Mouse (Mus musculus): Measurements from ENCODE around the gene Pigo. TPM values are rescaled to one million over a fixed set of nuclear protein-coding genes. Genes with fewer than 3 reads are reported as not detected.
A peak's percentile ranks its signal among the peaks of the same experiment; 100 is the strongest.

Gene Pigo
- polyA plus RNA-seq, 1 experiment = 23.3 TPM

DNA sequence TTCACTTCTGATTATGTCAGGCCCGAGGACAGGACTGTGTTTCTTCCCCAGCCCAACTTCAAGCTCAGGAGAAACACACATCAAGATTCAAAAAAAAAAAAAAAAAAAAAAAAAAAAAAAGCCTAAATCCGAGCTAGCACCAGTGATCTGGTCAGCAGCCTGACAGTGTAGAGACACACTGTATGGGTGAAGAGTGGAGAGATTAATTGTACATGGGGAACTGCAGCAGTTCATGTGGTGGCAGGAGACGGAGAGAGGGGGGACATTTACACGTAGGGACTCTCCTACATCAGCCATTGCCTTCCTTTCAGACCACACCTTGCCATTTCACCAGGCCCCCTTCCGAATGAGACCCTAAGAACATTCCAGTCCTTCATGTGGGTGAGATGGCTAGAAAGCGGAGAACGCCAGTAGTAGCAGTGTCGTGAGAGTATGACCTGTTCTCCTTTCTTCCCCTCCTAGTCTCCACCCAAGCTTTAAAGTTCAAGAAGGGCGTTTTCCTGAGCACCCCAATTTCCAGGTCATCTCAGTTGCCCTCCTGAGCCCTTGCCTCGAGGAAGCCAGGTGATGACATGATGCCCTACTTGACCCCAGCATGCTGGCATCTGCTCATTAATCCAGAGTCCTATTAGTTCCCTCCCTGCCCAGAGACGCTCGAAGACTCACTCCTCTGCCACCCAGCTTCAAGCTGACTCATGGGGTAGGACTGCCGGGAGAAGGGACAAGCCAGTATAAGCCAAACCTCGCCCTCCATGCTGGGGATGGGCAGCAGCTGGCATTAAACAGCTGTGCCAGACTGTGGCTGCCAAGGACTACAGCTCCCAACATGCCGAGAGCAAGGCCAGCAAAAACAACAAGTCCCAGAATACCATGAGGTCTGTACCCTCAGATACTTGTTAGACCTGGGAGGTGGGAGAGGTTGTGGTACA is 13.2 kb upstream of the Pigo start:
- no peak for TF ChIP-seq CTCF (IDR thresholded peaks at IDR 0.05; ENCODE audit: insufficient read depth, low read length)
- no peak for TF ChIP-seq POLR2A (IDR thresholded peaks at IDR 0.05; ENCODE audit: borderline replicate concordance, extremely low read depth, low read depth, low read length)
- peak overlapping the region; percentile 14 for H3K4me3 ChIP-seq (replicated peaks; ENCODE audit: extremely low read depth, low read depth, low read length)
- DNase-seq = peak; percentile 31
- H3K4me1 ChIP-seq (ENCODE audit: control insufficient read depth, insufficient read depth, low read length) = peaks cover 18% of the 10 kb centered on the region
- 41% methylated on average over 15 of the region's 15 CpGs for WGBS

DNA sequence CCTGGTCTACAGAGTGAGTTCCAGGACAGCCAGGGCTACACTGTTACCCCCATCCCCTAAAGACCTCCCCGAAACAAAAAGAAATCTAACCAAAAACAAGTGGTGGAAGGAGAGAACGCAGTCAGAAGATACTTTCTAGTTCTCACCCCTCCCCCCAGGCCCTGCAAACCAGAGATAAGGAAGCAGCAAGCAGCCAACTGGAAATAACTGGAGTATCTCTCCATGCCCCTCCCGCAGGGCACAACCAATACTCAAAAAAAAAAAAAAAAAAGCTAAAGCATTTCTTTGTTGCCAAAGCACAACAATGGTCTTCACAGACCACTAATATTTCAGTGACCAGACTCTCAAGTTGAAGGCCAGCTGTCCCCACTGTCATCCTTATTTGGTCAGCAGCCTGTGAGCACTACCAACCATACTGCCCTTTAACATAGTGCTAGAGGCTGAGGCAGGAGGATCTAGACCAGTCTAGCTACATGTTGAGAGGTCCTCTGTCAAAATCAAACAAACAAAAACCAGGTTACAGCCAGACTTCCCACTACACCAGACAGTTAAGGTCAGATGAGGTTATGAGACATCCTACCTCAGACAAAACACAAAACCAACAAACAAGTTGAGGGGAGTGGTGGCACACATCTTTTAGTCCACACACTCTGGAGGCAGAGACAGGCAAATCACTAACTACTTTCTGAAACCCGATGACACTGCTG is 12.4 kb upstream of the Pigo start:
- TF ChIP-seq CTCF (IDR thresholded peaks at IDR 0.05; ENCODE audit: insufficient read depth, low read length) (no peak), POLR2A (IDR thresholded peaks at IDR 0.05; ENCODE audit: borderline replicate concordance, extremely low read depth, low read depth, low read length) (no peak)
- H3K4me1 ChIP-seq (ENCODE audit: control insufficient read depth, insufficient read depth, low read length) = peaks cover 15% of the 10 kb centered on the region
- 49% methylated on average over 4 of the region's 4 CpGs for WGBS
- H3K4me3 ChIP-seq (replicated peaks; ENCODE audit: extremely low read depth, low read depth, low read length) = no peak overlapping the region
- no peak for DNase-seq

DNA sequence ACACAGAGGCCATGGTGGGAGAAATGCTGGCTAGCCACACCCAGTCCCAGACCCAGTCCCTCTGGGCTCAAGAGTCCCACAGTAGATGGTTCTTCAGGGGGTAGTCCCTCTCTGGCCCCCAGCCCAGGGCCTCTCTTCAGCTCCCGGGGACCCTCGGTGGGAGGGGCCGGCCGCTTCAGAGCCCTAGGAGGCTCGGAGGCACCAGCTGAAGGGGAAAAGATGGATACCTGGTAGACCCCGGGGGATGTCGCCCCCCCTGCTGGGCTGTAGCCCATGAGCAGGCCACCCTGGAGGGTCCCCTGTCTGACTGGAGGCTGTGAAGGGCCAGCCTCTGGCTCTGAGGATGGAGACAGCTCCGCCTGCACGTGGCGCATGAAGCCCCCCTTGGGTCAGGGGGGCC is 10.7 kb upstream of the Pigo start:
- TF ChIP-seq CTCF (IDR thresholded peaks at IDR 0.05; ENCODE audit: insufficient read depth, low read length) = no peak
- TF ChIP-seq POLR2A (IDR thresholded peaks at IDR 0.05; ENCODE audit: borderline replicate concordance, extremely low read depth, low read depth, low read length) = no peak
- DNase-seq = no peak
- 85% methylated on average over 10 of the region's 10 CpGs for WGBS

DNA sequence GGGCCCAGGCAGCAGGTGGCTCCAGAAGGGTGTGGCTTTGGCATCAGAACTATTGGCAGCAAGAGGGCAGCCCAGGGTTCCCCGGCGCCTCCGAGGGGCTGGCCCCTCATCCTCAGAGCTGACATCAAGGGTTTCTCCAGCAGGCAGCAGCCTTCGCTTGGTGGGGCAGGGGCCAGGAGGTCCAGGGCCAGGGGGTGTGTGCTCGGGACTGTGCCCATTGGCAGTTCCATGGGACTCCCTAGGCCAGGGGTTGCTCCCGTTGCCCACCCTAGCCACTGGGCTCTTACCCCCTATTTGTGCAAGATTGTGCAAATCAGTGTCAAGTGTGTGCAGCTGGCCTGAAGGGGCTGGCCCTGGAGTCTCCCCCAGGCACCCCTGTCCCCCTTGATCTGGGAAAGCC is 10.2 kb upstream of the Pigo start:
- 82% methylated on average over 6 of the region's 6 CpGs for WGBS
- TF ChIP-seq POLR2A (IDR thresholded peaks at IDR 0.05; ENCODE audit: borderline replicate concordance, extremely low read depth, low read depth, low read length) (no peak), CTCF (IDR thresholded peaks at IDR 0.05; ENCODE audit: insufficient read depth, low read length) (no peak)
- H3K4me3 ChIP-seq (replicated peaks; ENCODE audit: extremely low read depth, low read depth, low read length) = no peak overlapping the region

More for the DNA sequence above, 10.7 kb upstream of the Pigo start:
- H3K4me3 ChIP-seq (replicated peaks; ENCODE audit: extremely low read depth, low read depth, low read length) = no peak overlapping the region
- peaks cover 15% of the 10 kb centered on the region for H3K4me1 ChIP-seq (ENCODE audit: control insufficient read depth, insufficient read depth, low read length)

DNA sequence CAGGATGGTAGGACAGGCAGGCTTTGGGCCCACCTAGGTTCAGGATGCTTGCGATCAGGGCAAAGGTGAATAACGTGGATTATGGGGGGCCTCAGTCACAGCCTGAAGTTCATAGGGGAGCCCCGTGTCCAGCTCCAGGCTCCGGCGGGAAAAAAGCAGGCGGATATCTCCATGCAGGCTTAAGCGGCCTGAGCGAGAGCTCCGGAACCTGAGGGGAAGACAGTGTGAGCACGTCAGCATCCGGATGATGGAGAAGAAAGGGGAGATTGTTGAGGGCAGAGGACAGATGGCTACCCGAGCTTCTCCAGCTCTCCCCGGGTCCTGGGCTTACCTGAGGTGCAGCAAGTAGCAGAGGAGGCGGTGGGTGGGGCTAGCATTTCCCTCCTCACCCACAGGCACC is 7.9 kb upstream of the Pigo start:
- no peak for DNase-seq
- Histone ChIP-seq H3K4me1 (ENCODE audit: control insufficient read depth, insufficient read depth, low read length) (peaks cover 8% of the 10 kb centered on the region; the same call in 1 of the 2 replicates), H3K4me3 (replicated peaks; ENCODE audit: extremely low read depth, low read depth, low read length) (no peak overlapping the region)
- 83% methylated on average over 14 of the region's 14 CpGs for WGBS
- TF ChIP-seq POLR2A (IDR thresholded peaks at IDR 0.05; ENCODE audit: borderline replicate concordance, extremely low read depth, low read depth, low read length) (no peak), CTCF (IDR thresholded peaks at IDR 0.05; ENCODE audit: insufficient read depth, low read length) (no peak)

More for the DNA sequence above, 10.2 kb upstream of the Pigo start:
- no peak for DNase-seq
- peaks cover 15% of the 10 kb centered on the region for H3K4me1 ChIP-seq (ENCODE audit: control insufficient read depth, insufficient read depth, low read length)

DNA sequence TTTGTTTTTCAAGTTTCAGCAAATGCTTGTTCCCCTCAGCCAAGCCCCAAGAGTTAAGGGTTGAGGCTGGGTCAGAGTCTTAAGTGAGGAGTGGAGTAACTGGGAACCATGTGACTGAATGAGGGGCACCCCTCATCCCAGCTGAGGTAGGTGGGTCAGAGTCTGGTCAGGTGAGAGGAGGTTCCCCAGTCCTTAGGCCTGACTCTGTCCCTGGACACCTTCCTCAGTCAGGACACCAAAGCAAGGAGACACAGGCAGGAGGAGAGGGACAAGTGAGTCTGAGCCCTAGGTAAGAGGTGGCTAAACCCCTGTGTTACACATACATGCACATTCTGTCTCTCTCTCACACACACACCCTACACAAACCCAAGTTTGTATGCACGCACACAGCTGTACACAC is 6.9 kb upstream of the Pigo start:
- 88% methylated on average over 1 of the region's 1 CpGs for WGBS
- Histone ChIP-seq H3K4me1 (ENCODE audit: control insufficient read depth, insufficient read depth, low read length) (peaks cover 4% of the 10 kb centered on the region; the same call in 1 of the 2 replicates), H3K4me3 (replicated peaks; ENCODE audit: extremely low read depth, low read depth, low read length) (no peak overlapping the region)
- DNase-seq = no peak
- no peak for TF ChIP-seq POLR2A (IDR thresholded peaks at IDR 0.05; ENCODE audit: borderline replicate concordance, extremely low read depth, low read depth, low read length)
- TF ChIP-seq CTCF (IDR thresholded peaks at IDR 0.05; ENCODE audit: insufficient read depth, low read length) = no peak

DNA sequence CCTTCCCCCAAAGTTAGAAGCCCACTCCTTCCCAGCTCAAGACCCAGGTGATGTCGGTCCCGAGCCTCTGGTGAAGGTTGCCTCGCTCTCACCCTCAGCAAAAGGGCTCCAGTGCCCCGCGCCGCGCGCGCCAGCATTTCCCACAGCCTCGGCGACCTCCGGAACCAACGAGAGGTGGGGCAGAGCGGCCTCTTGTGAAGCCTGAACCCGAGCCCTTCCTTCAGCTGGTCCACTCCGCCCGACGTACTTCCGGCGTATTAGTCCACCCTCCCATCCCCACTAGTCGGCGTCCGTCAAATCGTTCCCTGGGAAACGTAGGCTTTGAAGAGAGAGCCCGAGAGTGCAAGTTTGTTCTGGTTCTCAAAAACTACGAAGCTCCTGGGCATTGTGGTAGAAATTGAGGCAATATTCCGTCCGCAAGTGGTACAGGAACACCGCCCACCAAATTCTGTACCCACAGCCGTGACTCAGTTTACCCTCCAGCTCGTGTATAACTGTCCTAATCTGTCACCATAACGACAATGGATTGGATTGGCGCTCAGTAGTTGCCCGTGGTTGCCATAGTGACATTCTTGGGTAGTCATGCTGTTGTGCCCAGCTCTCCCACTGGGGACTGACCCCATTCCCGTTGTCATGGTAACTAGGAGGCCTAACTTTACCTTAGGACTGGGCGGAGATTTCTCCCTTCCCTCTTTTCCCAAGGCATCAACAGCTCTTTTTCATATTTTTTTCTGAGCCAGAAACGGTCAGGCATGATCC is 5.8 kb upstream of the Pigo start, which contains the start of gene Stoml2:
Stoml2 (minus strand) TSS at position 474 of the 759 bp plus-strand sequence.
- peak; percentile 87 for DNase-seq
- Histone ChIP-seq H3K4me1 (ENCODE audit: control insufficient read depth, insufficient read depth, low read length) (peaks cover 4% of the 10 kb centered on the region; the same call in 1 of the 2 replicates), H3K4me3 (replicated peaks; ENCODE audit: extremely low read depth, low read depth, low read length) (peak within 1 kb of the TSS; percentile 82)
- TF ChIP-seq POLR2A (IDR thresholded peaks at IDR 0.05; ENCODE audit: borderline replicate concordance, extremely low read depth, low read depth, low read length) (peak; percentile 76; the same call in 1 of the 2 replicates), CTCF (IDR thresholded peaks at IDR 0.05; ENCODE audit: insufficient read depth, low read length) (no peak)
- 1% methylated on average over 38 of the region's 38 CpGs for WGBS

DNA sequence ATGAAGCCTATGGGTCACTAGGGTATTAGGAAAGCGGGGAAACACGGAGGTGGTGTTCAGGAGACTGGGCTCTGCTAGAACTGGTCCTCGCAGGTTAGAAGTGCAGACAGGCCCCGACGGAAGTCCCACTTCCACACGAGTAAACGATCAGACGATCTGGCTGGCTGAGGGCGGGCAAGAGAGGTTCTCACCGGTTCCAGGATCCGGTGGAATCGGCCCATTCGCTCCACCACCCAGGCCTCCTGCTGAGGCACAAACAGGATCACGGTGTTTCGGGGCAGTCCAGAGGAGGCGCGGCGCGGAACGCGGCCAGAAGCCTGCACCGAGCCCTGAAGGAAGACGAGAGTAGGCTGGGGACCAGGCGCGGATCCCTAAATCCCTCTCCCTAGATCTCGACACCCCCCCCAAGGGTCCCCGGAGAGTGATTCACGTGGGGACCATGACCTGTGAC is 5.2 kb upstream of the Pigo start:
- DNase-seq = no peak
- WGBS = 1% methylated on average over 28 of the region's 28 CpGs
- TF ChIP-seq POLR2A (IDR thresholded peaks at IDR 0.05; ENCODE audit: borderline replicate concordance, extremely low read depth, low read depth, low read length) (no peak), CTCF (IDR thresholded peaks at IDR 0.05; ENCODE audit: insufficient read depth, low read length) (no peak)

DNA sequence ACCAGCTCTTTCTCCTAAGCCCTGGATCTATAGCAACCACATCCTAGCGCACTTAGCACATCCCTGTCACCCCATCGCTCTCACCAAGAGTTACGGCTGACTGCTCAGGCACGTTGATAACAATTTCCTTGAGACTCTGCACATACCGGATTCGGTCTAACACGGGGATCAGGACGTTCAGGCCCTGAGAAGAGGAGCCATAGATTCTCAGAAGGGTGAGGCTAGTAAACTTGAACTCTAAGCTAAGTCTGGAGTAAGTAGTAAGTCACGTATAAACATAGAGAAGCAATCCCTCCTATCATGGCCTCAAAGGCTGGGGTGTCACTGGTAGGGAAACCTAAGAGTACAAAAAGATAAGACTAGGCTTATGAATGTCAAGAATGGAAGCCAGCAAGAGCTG is 4.7 kb upstream of the Pigo start:
- peaks cover 4% of the 10 kb centered on the region; the same call in 1 of the 2 replicates for H3K4me1 ChIP-seq (ENCODE audit: control insufficient read depth, insufficient read depth, low read length)
- 65% methylated on average over 9 of the region's 9 CpGs for WGBS
- H3K4me3 ChIP-seq (replicated peaks; ENCODE audit: extremely low read depth, low read depth, low read length) = peak overlapping the region; percentile 82
- no peak for DNase-seq
- TF ChIP-seq CTCF (IDR thresholded peaks at IDR 0.05; ENCODE audit: insufficient read depth, low read length) = no peak
- no peak for TF ChIP-seq POLR2A (IDR thresholded peaks at IDR 0.05; ENCODE audit: borderline replicate concordance, extremely low read depth, low read depth, low read length)

More for the DNA sequence above, 5.2 kb upstream of the Pigo start:
- Histone ChIP-seq H3K4me3 (replicated peaks; ENCODE audit: extremely low read depth, low read depth, low read length) (peak overlapping the region; percentile 82), H3K4me1 (ENCODE audit: control insufficient read depth, insufficient read depth, low read length) (peaks cover 4% of the 10 kb centered on the region; the same call in 1 of the 2 replicates)

Measured in lung, adult 2 months (tissue).